Comparison of ENCODE assay signal across 11 mouse cellular contexts in genomic region chr1:89489111-89489971, GRCm38 (mm10). TPM values are rescaled to one million over a fixed set of nuclear protein-coding genes. Genes with fewer than 3 reads are reported as not detected.
DNase-seq lines count a peak whose midpoint lies in the region; ATAC-seq and TF ChIP-seq lines count a peak whose summit lies in the region.
"Had no signal": no experiment of that assay in that cellular context is flagged by ENCODE, and none has a peak within 500 bp of the region (broad histone marks: within the 10 kb centered on the region; RNA-seq: fewer than 3 reads in every experiment).

No protein-coding gene starts in this region.

- no peaks in the 10 kb centered on the region for H3K9me3 ChIP-seq in forebrain, embryonic 14.5 days (replicated peaks; ENCODE audit: control insufficient read depth, low read length)
- H3K9me3 ChIP-seq in forebrain, embryonic 16.5 days (ENCODE audit: control insufficient read depth, low read length): no peaks in the 10 kb centered on the region
- H3K9me3 ChIP-seq in lung, postnatal 0 days (ENCODE audit: low read length): no peaks in the 10 kb centered on the region
- no peaks in the 10 kb centered on the region for H3K9me3 ChIP-seq in intestine, postnatal 0 days (ENCODE audit: control insufficient read depth)
- H3K9me3 ChIP-seq in midbrain, embryonic 16.5 days (replicated peaks; ENCODE audit: control insufficient read depth, low read length, poor library complexity, severe bottlenecking): no peaks in the 10 kb centered on the region
- H3K9me3 ChIP-seq: hindbrain, embryonic 15.5 days had no signal

- no peak for TF ChIP-seq CTCF in lung, postnatal 0 days (IDR thresholded peaks at IDR 0.05)
- no peak for TF ChIP-seq CTCF in lung, adult 2 months (IDR thresholded peaks at IDR 0.05; ENCODE audit: insufficient read depth, low read length)
- no peak for TF ChIP-seq CTCF in intestine, postnatal 0 days (IDR thresholded peaks at IDR 0.05; ENCODE audit: low read depth)

- TF ChIP-seq EP300 in lung, postnatal 0 days (IDR thresholded peaks at IDR 0.05): no peak

- H3K9ac ChIP-seq in forebrain, embryonic 14.5 days (ENCODE audit: low read length): no peak overlapping the region
- no peak overlapping the region for H3K9ac ChIP-seq in forebrain, embryonic 16.5 days (replicated peaks; ENCODE audit: low read depth, low read length)
- H3K9ac ChIP-seq in lung, postnatal 0 days (replicated peaks; ENCODE audit: low read depth): no peak overlapping the region
- no peak overlapping the region for H3K9ac ChIP-seq in intestine, postnatal 0 days (ENCODE audit: low read depth, low read length)
- no peak overlapping the region for H3K9ac ChIP-seq in midbrain, embryonic 16.5 days (ENCODE audit: low read depth, low read length)
- H3K9ac ChIP-seq: hindbrain, embryonic 15.5 days had no signal

- TF ChIP-seq POLR2A in lung, adult 2 months (IDR thresholded peaks at IDR 0.05; ENCODE audit: borderline replicate concordance, extremely low read depth, low read depth, low read length): no peak

- no peak overlapping the region for H3K4me2 ChIP-seq in forebrain, embryonic 14.5 days (ENCODE audit: low read length)
- H3K4me2 ChIP-seq in forebrain, embryonic 16.5 days (ENCODE audit: low read length): no peak overlapping the region
- no peak overlapping the region for H3K4me2 ChIP-seq in lung, postnatal 0 days (replicated peaks; ENCODE audit: low read depth, low read length)
- peak overlapping the region; percentile 40; the same call in 1 of the 2 replicates for H3K4me2 ChIP-seq in intestine, postnatal 0 days (replicated peaks; ENCODE audit: low read depth)
- no peak overlapping the region for H3K4me2 ChIP-seq in midbrain, embryonic 16.5 days (ENCODE audit: low read length)
- H3K4me2 ChIP-seq: hindbrain, embryonic 15.5 days had no signal

- no peak overlapping the region for H3K4me3 ChIP-seq in forebrain, embryonic 14.5 days (ENCODE audit: low read depth, low read length)
- no peak overlapping the region for H3K4me3 ChIP-seq in forebrain, embryonic 16.5 days (replicated peaks; ENCODE audit: low read length)
- H3K4me3 ChIP-seq in lung, postnatal 0 days (ENCODE audit: low read depth, low read length): no peak overlapping the region
- no peak overlapping the region for H3K4me3 ChIP-seq in lung, adult 2 months (replicated peaks; ENCODE audit: extremely low read depth, low read depth, low read length)
- no peak overlapping the region for H3K4me3 ChIP-seq in intestine, postnatal 0 days (ENCODE audit: low read depth, low read length)
- H3K4me3 ChIP-seq in midbrain, embryonic 16.5 days (ENCODE audit: low read depth, low read length): no peak overlapping the region
- H3K4me3 ChIP-seq: hindbrain, embryonic 15.5 days had no signal

- no peak overlapping the region for H3K27ac ChIP-seq in forebrain, embryonic 14.5 days (ENCODE audit: low read depth, low read length)
- no peak overlapping the region for H3K27ac ChIP-seq in forebrain, embryonic 16.5 days (ENCODE audit: low read length)
- no peak overlapping the region for H3K27ac ChIP-seq in lung, postnatal 0 days (ENCODE audit: low read length)
- peak overlapping the region; percentile 50 for H3K27ac ChIP-seq in intestine, postnatal 0 days (ENCODE audit: low read depth, low read length)
- H3K27ac ChIP-seq in midbrain, embryonic 16.5 days (ENCODE audit: low read length): no peak overlapping the region
- H3K27ac ChIP-seq: hindbrain, embryonic 15.5 days had no signal

- peak; percentile 39 for DNase-seq in forebrain, embryonic 14.5 days (ENCODE audit: low spot score)
- no peak for DNase-seq in lung, postnatal 0 days (ENCODE audit: low spot score)
- no peak for DNase-seq in lung, adult 2 months
- DNase-seq in spleen, adult 12 weeks (ENCODE audit: low spot score): no peak
- no peak for DNase-seq in thymus, postnatal 36 days
- DNase-seq: gastrocnemius, postnatal 36 days had no signal

- H3K27me3 ChIP-seq in forebrain, embryonic 14.5 days (replicated peaks; ENCODE audit: control insufficient read depth, insufficient read depth, low read length): no peaks in the 10 kb centered on the region
- H3K27me3 ChIP-seq in forebrain, embryonic 16.5 days (replicated peaks; ENCODE audit: control insufficient read depth, insufficient read depth, low read length): no peaks in the 10 kb centered on the region
- no peaks in the 10 kb centered on the region for H3K27me3 ChIP-seq in lung, postnatal 0 days (replicated peaks; ENCODE audit: insufficient read depth, low read length)
- no peaks in the 10 kb centered on the region for H3K27me3 ChIP-seq in intestine, postnatal 0 days (replicated peaks; ENCODE audit: control insufficient read depth, insufficient read depth, low read length)
- no peaks in the 10 kb centered on the region for H3K27me3 ChIP-seq in midbrain, embryonic 16.5 days (ENCODE audit: control insufficient read depth, insufficient read depth, low read depth, low read length)
- H3K27me3 ChIP-seq: hindbrain, embryonic 15.5 days; Patski had no signal

- peaks cover 7% of the 10 kb centered on the region for H3K4me1 ChIP-seq in forebrain, embryonic 14.5 days (ENCODE audit: control insufficient read depth, insufficient read depth, low read length)
- peaks cover 2% of the 10 kb centered on the region; the same call in 1 of the 2 replicates for H3K4me1 ChIP-seq in forebrain, embryonic 16.5 days (replicated peaks; ENCODE audit: control insufficient read depth, insufficient read depth, low read length)
- no peaks in the 10 kb centered on the region; the same call in 1 of the 2 replicates for H3K4me1 ChIP-seq in lung, postnatal 0 days (ENCODE audit: insufficient read depth, low read depth, low read length)
- peaks cover 8% of the 10 kb centered on the region for H3K4me1 ChIP-seq in lung, adult 2 months (ENCODE audit: control insufficient read depth, insufficient read depth, low read length)
- H3K4me1 ChIP-seq in intestine, postnatal 0 days (replicated peaks; ENCODE audit: control insufficient read depth, insufficient read depth, low read length): peaks cover 14% of the 10 kb centered on the region; the same call in 1 of the 2 replicates
- no peaks in the 10 kb centered on the region for H3K4me1 ChIP-seq in midbrain, embryonic 16.5 days (ENCODE audit: control insufficient read depth, insufficient read depth, low read length)

- 62% methylated on average over 17 of the region's 17 CpGs for WGBS in forebrain, embryonic 14.5 days
- WGBS in forebrain, embryonic 16.5 days: 57% methylated on average over 17 of the region's 17 CpGs
- 55% methylated on average over 17 of the region's 17 CpGs for WGBS in lung, postnatal 0 days
- 49% methylated on average over 17 of the region's 17 CpGs for WGBS in lung, adult 2 months
- 32% methylated on average over 17 of the region's 17 CpGs for WGBS in intestine, postnatal 0 days
- 57% methylated on average over 17 of the region's 17 CpGs for WGBS in midbrain, embryonic 16.5 days

- H3K36me3 ChIP-seq in forebrain, embryonic 14.5 days (ENCODE audit: control insufficient read depth, insufficient read depth, low read length): no peaks in the 10 kb centered on the region
- no peaks in the 10 kb centered on the region for H3K36me3 ChIP-seq in forebrain, embryonic 16.5 days (ENCODE audit: control insufficient read depth, insufficient read depth)
- no peaks in the 10 kb centered on the region for H3K36me3 ChIP-seq in lung, postnatal 0 days (ENCODE audit: insufficient read depth, low read length)
- no peaks in the 10 kb centered on the region for H3K36me3 ChIP-seq in intestine, postnatal 0 days (ENCODE audit: control insufficient read depth, insufficient read depth)
- H3K36me3 ChIP-seq in midbrain, embryonic 16.5 days (ENCODE audit: control insufficient read depth, insufficient read depth, low read length): no peaks in the 10 kb centered on the region
- H3K36me3 ChIP-seq: hindbrain, embryonic 15.5 days had no signal

- no peak for ATAC-seq in forebrain, embryonic 14.5 days
- no peak for ATAC-seq in forebrain, embryonic 16.5 days
- ATAC-seq in lung, postnatal 0 days: 0 out of 2 replicates have a peak, but pooled peaks have one; percentile 11
- ATAC-seq in intestine, postnatal 0 days: peak; percentile 78
- ATAC-seq in midbrain, embryonic 16.5 days: 0 out of 2 replicates have a peak, but pooled peaks have one; percentile 23
- ATAC-seq: Patski had no signal

RNA-seq across cellular contexts. Expression of gene Agap1, which starts 34.7 kb away (rescaled TPM):
- polyA plus RNA-seq in forebrain, embryonic 14.5 days (2014; fragmentation: Nextera tagmentation; extraction: Ambion mirVana): 28.6 and 32.3 TPM in 2 replicates
- polyA plus RNA-seq in forebrain, embryonic 16.5 days (2015; fragmentation: Nextera tagmentation; extraction: Ambion mirVana): 36.3 and 37.2 TPM in 2 replicates
- 8.7 and 10.7 TPM in 2 replicates for polyA plus RNA-seq in lung, postnatal 0 days (2015; fragmentation: Nextera tagmentation; extraction: Ambion mirVana)
- polyA plus RNA-seq in lung, adult 2 months (2012; rRNA removed): 24.1 and 28.0 TPM in 2 replicates
- polyA plus RNA-seq in intestine, postnatal 0 days (2015; fragmentation: Nextera tagmentation; extraction: Ambion mirVana): 6.1 and 7.0 TPM in 2 replicates
- polyA plus RNA-seq in midbrain, embryonic 16.5 days (2015; fragmentation: Nextera tagmentation; extraction: Ambion mirVana): 40.8 and 47.7 TPM in 2 replicates

Comparison
In these comparisons a context has a peak if more than half of its experiments do, and no peak if none do; other contexts are left out.
1. ATAC-seq: peak in lung, postnatal 0 days (single experiment), intestine, postnatal 0 days (single experiment) and midbrain, embryonic 16.5 days (single experiment); none in forebrain, embryonic 14.5 days (single experiment) and forebrain, embryonic 16.5 days (single experiment).